ENCODE assay signal across 10 mouse cellular contexts in genomic region chr17:83078601-83079360, GRCm38 (mm10).
DNase-seq lines count a peak whose midpoint lies in the region; ATAC-seq and TF ChIP-seq lines count a peak whose summit lies in the region.
"Had no signal": no experiment of that assay in that cellular context is flagged by ENCODE, and none has a peak within 500 bp of the region (broad histone marks: within the 10 kb centered on the region; RNA-seq: fewer than 3 reads in every experiment).

No protein-coding gene starts in this region.

- intact Hi-C loops in heart, postnatal 10 days (cut with DNase I): no loop called here

- H3K4me3 ChIP-seq in liver, postnatal 0 days (ENCODE audit: low read depth, low read length): no peak overlapping the region
- no peak overlapping the region for H3K4me3 ChIP-seq in cerebellum, adult 2 months (replicated peaks; ENCODE audit: insufficient read depth, low read depth, low read length)

- H3K9ac ChIP-seq in liver, postnatal 0 days (replicated peaks): no peak overlapping the region
- H3K9ac ChIP-seq: liver, embryonic 14.5 days had no signal

- no peak for TF ChIP-seq EP300 in liver, postnatal 0 days (IDR thresholded peaks at IDR 0.05; ENCODE audit: low read depth)

- H3K27me3 ChIP-seq in Patski: no peaks in the 10 kb centered on the region
- H3K27me3 ChIP-seq in liver, postnatal 0 days (ENCODE audit: insufficient read depth, low read length): no peaks in the 10 kb centered on the region
- H3K27me3 ChIP-seq in cerebellum, adult 2 months (ENCODE audit: control insufficient read depth, insufficient read depth, low read length): no peaks in the 10 kb centered on the region; the same call in 1 of the 2 replicates

- TF ChIP-seq POLR2A in cerebellum, adult 2 months (IDR thresholded peaks at IDR 0.05; ENCODE audit: borderline replicate concordance, insufficient read depth, low read length): no peak

- peaks cover 2% of the 10 kb centered on the region; the same call in 1 of the 2 replicates for H3K4me1 ChIP-seq in liver, postnatal 0 days (ENCODE audit: insufficient read depth)
- no peaks in the 10 kb centered on the region for H3K4me1 ChIP-seq in cerebellum, adult 2 months (ENCODE audit: control insufficient read depth, insufficient read depth, low read length)

- H3K9me3 ChIP-seq in liver, postnatal 0 days (ENCODE audit: low read length): no peaks in the 10 kb centered on the region

- POLR2A ChIA-PET in Patski (lab: Charles Lee): interaction anchor here (0.6 kb wide), 1 partner anchor 37 kb away, joined by 3 read pairs; no protein-coding TSS in a partner anchor

- peak; percentile 49 for ATAC-seq in Patski
- ATAC-seq in liver, postnatal 0 days: 0 out of 2 replicates have a peak, but pooled peaks have one; percentile 4

- CTCF ChIA-PET in Patski (lab: Charles Lee): no interaction called here

- DNase-seq in gastrocnemius, adult 18-20 months (ENCODE audit: low spot score): peak; percentile 11
- DNase-seq in gastrocnemius, postnatal 25 days: no peak
- DNase-seq in Patski (ENCODE audit: low read depth, low spot score): no peak
- peak; percentile 37 to 41 for DNase-seq in heart, postnatal 10 days
- no peak for DNase-seq in liver, postnatal 0 days
- DNase-seq in cerebellum, adult 2 months: no peak
- DNase-seq in ovary, postnatal 14 days (ENCODE audit: low spot score): no peak
- DNase-seq in layer of hippocampus, adult 8-10 months (ENCODE audit: low spot score in 2 of 2): no peak
- DNase-seq: cerebellum, adult 11-12 months had no signal

- in situ Hi-C loops in Patski (cut with MboI; ENCODE audit: low pct_unique_long_range_greater_than_20kb): no loop called here

- peak overlapping the region; percentile 42; the same call in 1 of the 2 replicates for H3K4me2 ChIP-seq in liver, postnatal 0 days (ENCODE audit: low read depth, low read length)

- H3K27ac ChIP-seq in liver, postnatal 0 days (ENCODE audit: low read depth): no peak overlapping the region; the same call in 1 of the 2 replicates
- H3K27ac ChIP-seq in cerebellum, adult 2 months (ENCODE audit: insufficient read depth, low read length): no peak overlapping the region
- H3K27ac ChIP-seq: liver, embryonic 14.5 days had no signal

- 32% methylated on average over 19 of the region's 19 CpGs for WGBS in liver, postnatal 0 days (ENCODE audit: insufficient replicate concordance)
- 55% methylated on average over 19 of the region's 19 CpGs for WGBS in cerebellum, adult 2 months

- H3K36me3 ChIP-seq in liver, postnatal 0 days (replicated peaks; ENCODE audit: insufficient read depth, low read length): no peaks in the 10 kb centered on the region

- TF ChIP-seq CTCF in Patski (IDR thresholded peaks at IDR 0.05): no peak
- TF ChIP-seq CTCF in liver, postnatal 0 days (IDR thresholded peaks at IDR 0.05; ENCODE audit: low read depth): no peak
- no peak for TF ChIP-seq CTCF in cerebellum, adult 2 months (IDR thresholded peaks at IDR 0.05; ENCODE audit: borderline replicate concordance, insufficient read depth, low read depth, low read length)

Comparison
In these comparisons a context has a peak if more than half of its experiments do, and no peak if none do; other contexts are left out.
1. DNase-seq: peak in gastrocnemius, adult 18-20 months (single experiment) and heart, postnatal 10 days (2 of 2); none in gastrocnemius, postnatal 25 days (single experiment), Patski (single experiment), liver, postnatal 0 days (single experiment), cerebellum, adult 2 months (0 of 2), ovary, postnatal 14 days (single experiment) and layer of hippocampus, adult 8-10 months (0 of 2).